Mouse (Mus musculus) limb, embryonic 12.5 days (tissue): ENCODE measurements around the gene D630003M21Rik. TPM values are rescaled to one million over a fixed set of nuclear protein-coding genes. Genes with fewer than 3 reads are reported as not detected.

ENCODE experiments used
- ATAC-seq: fragments of 200-750 bp; cut with Nextera tagmentation; 2 replicates; pipeline ENCODE4 v1.8.0; 2017; ENCODE audit warnings: low read depth, moderate TSS enrichment; ENCODE audit not compliant: insufficient number of reproducible peaks, insufficient read depth, low FRiP score, low TSS enrichment
- H3K27ac ChIP-seq: fragments of 300-500 bp; sonication (generic); 2 replicates; pipeline ENCODE4 v1.5.1; 2016; ENCODE audit warnings: mild to moderate bottlenecking, moderate library complexity
- H3K27me3 ChIP-seq: fragments of 300-500 bp; sonication (generic); 2 replicates; pipeline ENCODE4 v1.6.1; 2016; ENCODE audit warnings: mild to moderate bottlenecking, moderate library complexity
- H3K36me3 ChIP-seq: fragments of 300-500 bp; sonication (generic); 2 replicates; pipeline ENCODE4 v1.6.1; 2016; ENCODE audit warnings: mild to moderate bottlenecking, moderate library complexity
- H3K4me1 ChIP-seq: fragments of 300-500 bp; sonication (generic); replicated peaks from 2 replicates; pipeline ENCODE4 v1.6.1; 2016
- H3K4me2 ChIP-seq: fragments of 300-500 bp; sonication (generic); 2 replicates; pipeline ENCODE4 v1.6.1; 2016; ENCODE audit warnings: mild to moderate bottlenecking, moderate library complexity
- H3K4me3 ChIP-seq: fragments of 300-500 bp; sonication (generic); replicated peaks from 2 replicates; pipeline ENCODE4 v1.5.1; 2016; ENCODE audit warnings: mild to moderate bottlenecking
- H3K9ac ChIP-seq: fragments of 300-500 bp; sonication (generic); replicated peaks from 2 replicates; pipeline ENCODE4 v1.6.1; 2016; ENCODE audit warnings: mild to moderate bottlenecking, moderate library complexity
- H3K9me3 ChIP-seq: fragments of 300-500 bp; sonication (generic); 2 replicates; pipeline ENCODE4 v1.6.1; 2016; ENCODE audit warnings: mild to moderate bottlenecking, moderate library complexity
- WGBS: fragments of 180-500 bp; shearing (Covaris S2); methylation state at CpG from one replicate; pipeline ENCODE4 v1.1.7; 2016; 5-methylcytosine and 5-hydroxymethylcytosine counted together
- polyA plus RNA-seq: library from polyadenylated mRNA; unstranded; fragments of >200 nt; fragmentation: Nextera tagmentation; extraction: Ambion mirVana; gene quantifications from 2 replicates; pipeline ENCODE4 v1.2.1, GENCODE M21; 2016

Gene D630003M21Rik
- polyA plus RNA-seq, 1 experiment from 2014 or later = 10.2 TPM

DNA sequence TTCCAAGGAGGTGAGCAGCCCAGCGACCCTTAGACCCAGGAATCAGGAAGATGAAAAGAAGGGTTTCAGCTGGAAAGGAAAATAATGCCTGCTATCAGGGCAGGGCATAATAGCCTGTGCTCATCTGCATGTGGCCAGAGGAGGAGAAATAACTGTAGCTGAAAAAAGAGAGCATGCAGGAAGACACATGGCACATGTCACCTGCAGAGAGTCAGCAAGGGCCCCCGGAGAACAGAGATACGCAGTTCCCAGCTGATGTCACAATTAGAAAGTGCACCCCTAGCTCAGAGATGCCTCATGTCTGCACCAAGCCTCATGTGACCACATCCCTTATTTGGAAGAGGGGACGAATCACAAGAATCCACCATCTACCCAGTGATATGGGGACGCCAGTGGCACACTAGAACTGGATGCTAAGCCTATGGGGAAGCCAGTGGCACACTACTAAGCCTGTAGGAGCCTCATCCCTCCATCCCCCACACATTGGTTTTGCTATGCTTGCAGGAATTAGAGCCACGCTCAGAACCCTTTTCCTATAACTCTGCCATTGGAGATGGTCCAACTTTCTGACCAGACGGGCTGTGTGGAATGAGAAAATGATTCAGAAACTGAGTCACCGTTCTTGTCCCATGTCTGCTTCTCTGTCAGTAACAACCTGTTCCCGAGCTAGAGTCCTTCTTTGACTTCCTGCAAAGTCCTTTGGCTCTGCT, 61.4 kb downstream of the D630003M21Rik start:
- 82% methylated on average over 9 of the region's 9 CpGs for WGBS
- no peaks in the 10 kb centered on the region for H3K27me3 ChIP-seq
- no peak for ATAC-seq

GRCm38 (mm10) chr2:158166628-158167027, 62.4 kb downstream of the D630003M21Rik start:
- Histone ChIP-seq H3K27ac (no peak overlapping the region), H3K9me3 (no peaks in the 10 kb centered on the region), H3K4me1 (no peaks in the 10 kb centered on the region; the same call in 1 of the 2 replicates), H3K4me2 (no peak overlapping the region), H3K4me3 (no peak overlapping the region), H3K36me3 (no peaks in the 10 kb centered on the region), H3K27me3 (no peaks in the 10 kb centered on the region), H3K9ac (no peak overlapping the region)
- no peak for ATAC-seq
- 81% methylated on average over 7 of the region's 7 CpGs for WGBS

More for the DNA sequence above, 61.4 kb downstream of the D630003M21Rik start:
- Histone ChIP-seq H3K4me2 (no peak overlapping the region), H3K36me3 (no peaks in the 10 kb centered on the region), H3K27ac (no peak overlapping the region), H3K4me3 (no peak overlapping the region), H3K4me1 (no peaks in the 10 kb centered on the region; the same call in 1 of the 2 replicates), H3K9me3 (no peaks in the 10 kb centered on the region), H3K9ac (no peak overlapping the region)

- Histone ChIP-seq H3K27me3 (no peaks in the 10 kb centered on the region), H3K4me2 (no peak overlapping the region), H3K36me3 (no peaks in the 10 kb centered on the region), H3K9me3 (no peaks in the 10 kb centered on the region), H3K4me1 (no peaks in the 10 kb centered on the region; the same call in 1 of the 2 replicates), H3K27ac (no peak overlapping the region), H3K4me3 (no peak overlapping the region), H3K9ac (no peak overlapping the region)
- 82% methylated on average over 4 of the region's 4 CpGs for WGBS
- ATAC-seq = no peak
These were observed 63.2 kb downstream of the D630003M21Rik start for GRCm38 (mm10) chr2:158165776-158166175.

DNA sequence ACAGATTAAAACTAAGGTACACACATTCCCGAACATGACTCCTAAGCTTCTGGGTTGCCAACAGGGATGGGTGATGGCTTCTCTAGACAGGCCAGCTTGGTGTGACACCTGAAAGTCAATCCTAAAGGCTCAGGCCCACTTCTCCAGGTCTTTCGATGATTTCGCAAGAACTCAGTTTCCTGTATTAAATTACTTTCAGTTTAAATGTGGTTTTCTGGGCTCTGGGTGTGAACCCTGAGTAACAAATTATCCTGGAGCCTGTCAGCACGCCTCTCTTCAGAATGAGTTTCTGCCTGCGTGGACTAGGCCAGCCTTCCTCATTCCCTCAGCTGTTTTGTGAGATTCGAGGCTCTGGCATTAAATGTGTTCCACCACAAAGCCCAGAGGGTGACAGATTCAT, 66.0 kb downstream of the D630003M21Rik start:
- H3K9ac ChIP-seq = no peak overlapping the region
- 61% methylated on average over 6 of the region's 6 CpGs for WGBS
- no peaks in the 10 kb centered on the region for H3K36me3 ChIP-seq

DNA sequence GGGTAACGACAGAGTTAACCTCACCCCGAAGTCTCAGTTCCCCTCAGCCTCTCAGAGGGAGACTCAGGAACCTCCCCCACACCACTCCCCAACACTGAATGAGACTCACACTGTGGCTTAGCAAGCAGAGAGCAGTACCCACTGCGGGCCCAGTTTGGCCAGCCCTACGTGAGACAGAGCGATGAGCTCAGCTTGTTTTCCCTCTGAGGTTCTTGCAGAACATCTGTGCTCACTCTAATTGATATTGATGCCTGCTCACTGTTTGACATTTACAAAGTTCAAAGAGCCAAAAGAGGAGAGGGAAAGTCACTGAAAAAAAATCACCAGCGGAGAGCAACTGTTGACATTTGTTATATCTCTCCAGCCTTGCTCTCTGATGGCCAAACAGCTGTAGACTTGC, 67.3 kb downstream of the D630003M21Rik start:
- no peak for ATAC-seq
- 84% methylated on average over 6 of the region's 6 CpGs for WGBS

More for the DNA sequence above, 66.0 kb downstream of the D630003M21Rik start:
- no peak for ATAC-seq
- Histone ChIP-seq H3K27me3 (no peaks in the 10 kb centered on the region), H3K4me2 (no peak overlapping the region), H3K27ac (no peak overlapping the region), H3K9me3 (no peaks in the 10 kb centered on the region), H3K4me3 (no peak overlapping the region), H3K4me1 (peaks cover 5% of the 10 kb centered on the region)

GRCm38 (mm10) chr2:158159376-158160235, 69.4 kb downstream of the D630003M21Rik start:
- Histone ChIP-seq H3K9ac (no peak overlapping the region), H3K36me3 (no peaks in the 10 kb centered on the region), H3K9me3 (no peaks in the 10 kb centered on the region), H3K27me3 (no peaks in the 10 kb centered on the region), H3K4me2 (no peak overlapping the region), H3K4me3 (no peak overlapping the region), H3K27ac (no peak overlapping the region), H3K4me1 (peaks cover 5% of the 10 kb centered on the region)
- no peak for ATAC-seq
- WGBS = 48% methylated on average over 7 of the region's 7 CpGs

More for the DNA sequence above, 67.3 kb downstream of the D630003M21Rik start:
- Histone ChIP-seq H3K4me3 (no peak overlapping the region), H3K4me1 (peaks cover 5% of the 10 kb centered on the region), H3K9ac (no peak overlapping the region), H3K4me2 (no peak overlapping the region), H3K27ac (no peak overlapping the region), H3K36me3 (no peaks in the 10 kb centered on the region), H3K9me3 (no peaks in the 10 kb centered on the region), H3K27me3 (no peaks in the 10 kb centered on the region)

DNA sequence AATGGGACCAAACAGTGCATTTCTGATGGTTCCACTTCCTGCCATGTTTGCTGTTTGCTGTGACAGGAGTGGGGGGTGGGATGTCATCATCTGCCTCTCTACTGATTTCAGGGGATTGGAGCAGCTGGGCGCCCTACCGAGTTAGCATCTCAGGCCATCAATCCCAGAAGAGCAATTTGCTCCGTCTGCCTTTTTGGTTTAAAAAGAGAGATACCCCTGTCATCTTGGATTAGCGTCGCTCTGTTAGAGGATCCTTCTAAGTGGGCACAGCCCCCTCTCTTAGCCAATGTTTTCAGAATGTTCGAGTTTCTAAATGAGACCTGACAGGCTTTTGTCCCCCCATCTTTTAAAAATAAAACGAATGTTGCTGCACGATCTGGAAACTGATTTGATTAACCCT, 71.4 kb downstream of the D630003M21Rik start:
- ATAC-seq = no peak
- no peaks in the 10 kb centered on the region for H3K9me3 ChIP-seq
- H3K4me3 ChIP-seq = no peak overlapping the region
- H3K9ac ChIP-seq = no peak overlapping the region
- H3K4me2 ChIP-seq = no peak overlapping the region
- H3K27me3 ChIP-seq = no peaks in the 10 kb centered on the region
- 74% methylated on average over 8 of the region's 8 CpGs for WGBS
- peaks cover 16% of the 10 kb centered on the region for H3K4me1 ChIP-seq
- no peak overlapping the region for H3K27ac ChIP-seq
- no peaks in the 10 kb centered on the region for H3K36me3 ChIP-seq

DNA sequence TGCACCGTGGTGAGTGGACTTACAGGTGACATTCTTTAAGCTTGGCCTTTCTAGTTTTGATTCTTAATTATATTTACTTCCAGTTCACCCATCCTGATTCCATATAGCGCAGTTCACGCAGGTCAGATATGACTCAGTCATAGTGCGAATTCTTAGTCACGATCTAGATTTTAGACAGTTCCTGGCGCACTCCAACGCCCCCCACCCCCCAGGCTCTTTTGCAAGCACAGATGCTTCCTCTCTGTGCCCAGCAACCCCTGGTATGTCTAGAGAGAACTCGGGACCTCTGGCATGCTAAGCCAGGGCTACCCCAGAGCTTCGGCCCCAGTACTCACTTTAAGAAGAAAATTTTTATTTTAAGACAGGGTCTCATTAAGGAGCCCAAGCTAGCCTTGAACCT, 72.5 kb downstream of the D630003M21Rik start:
- Histone ChIP-seq H3K4me1 (peaks cover 21% of the 10 kb centered on the region), H3K36me3 (no peaks in the 10 kb centered on the region), H3K9ac (no peak overlapping the region), H3K27me3 (no peaks in the 10 kb centered on the region), H3K4me3 (no peak overlapping the region), H3K27ac (no peak overlapping the region), H3K9me3 (no peaks in the 10 kb centered on the region), H3K4me2 (no peak overlapping the region)
- WGBS = 88% methylated on average over 9 of the region's 9 CpGs
- no peak for ATAC-seq

- WGBS = 92% methylated on average over 2 of the region's 2 CpGs
- H3K27me3 ChIP-seq = no peaks in the 10 kb centered on the region
- H3K4me3 ChIP-seq = no peak overlapping the region
- no peak overlapping the region for H3K9ac ChIP-seq
- H3K36me3 ChIP-seq = no peaks in the 10 kb centered on the region
- ATAC-seq = no peak
- H3K27ac ChIP-seq = no peak overlapping the region
- H3K4me2 ChIP-seq = no peak overlapping the region
- 0 out of 2 replicates have a peak, but pooled peaks cover 6% of the 10 kb centered on the region for H3K9me3 ChIP-seq
- H3K4me1 ChIP-seq = peaks cover 21% of the 10 kb centered on the region
These were observed 73.4 kb downstream of the D630003M21Rik start for GRCm38 (mm10) chr2:158155615-158156014.

DNA sequence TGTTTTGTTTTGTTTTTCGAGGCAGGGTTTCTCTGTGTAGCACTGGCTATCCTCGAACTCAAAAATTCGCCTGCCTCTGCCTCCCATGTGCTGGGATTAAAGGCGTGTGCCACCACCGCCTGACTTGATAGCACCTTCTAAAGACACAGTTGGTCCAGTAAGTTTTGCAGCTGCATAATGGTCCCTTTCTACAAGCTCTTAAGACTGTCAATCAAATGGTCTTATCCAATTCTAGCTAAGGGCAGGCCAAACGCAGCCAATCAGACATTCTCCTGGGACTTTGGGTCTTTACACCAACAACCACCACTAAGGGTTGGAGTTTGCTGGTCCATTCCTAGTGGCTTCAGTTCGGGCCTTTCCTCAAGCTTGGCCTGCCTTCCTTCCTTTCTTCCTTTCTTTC, 73.9 kb downstream of the D630003M21Rik start:
- H3K36me3 ChIP-seq = no peaks in the 10 kb centered on the region
- H3K27ac ChIP-seq = no peak overlapping the region
- WGBS = 87% methylated on average over 7 of the region's 7 CpGs
- no peak overlapping the region for H3K4me3 ChIP-seq
- H3K9me3 ChIP-seq = 0 out of 2 replicates have a peak, but pooled peaks cover 6% of the 10 kb centered on the region
- peaks cover 19% of the 10 kb centered on the region for H3K4me1 ChIP-seq
- H3K4me2 ChIP-seq = no peak overlapping the region
- no peak for ATAC-seq
- no peaks in the 10 kb centered on the region for H3K27me3 ChIP-seq
- no peak overlapping the region for H3K9ac ChIP-seq

DNA sequence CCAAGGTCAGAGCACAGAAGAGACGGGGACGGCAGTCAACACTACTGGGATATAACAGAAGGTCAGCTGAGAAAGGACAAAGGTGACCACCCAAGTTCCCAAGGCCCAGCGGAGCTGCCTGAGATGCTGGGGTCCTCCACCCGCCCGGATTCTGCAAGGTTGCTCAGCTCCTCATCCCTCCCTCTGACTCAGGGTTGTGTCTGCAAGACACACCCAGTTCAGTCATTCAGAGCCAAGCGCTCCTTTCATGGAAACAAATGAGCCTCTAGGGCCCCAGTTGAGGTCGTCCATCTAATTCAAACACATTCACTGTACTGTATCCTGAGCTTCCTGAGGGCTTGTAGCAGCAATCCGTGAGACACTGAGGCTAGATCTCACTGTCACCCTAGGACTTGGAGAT, 74.4 kb downstream of the D630003M21Rik start:
- ATAC-seq = no peak
- H3K9me3 ChIP-seq = 0 out of 2 replicates have a peak, but pooled peaks cover 6% of the 10 kb centered on the region
- no peaks in the 10 kb centered on the region for H3K27me3 ChIP-seq
- 70% methylated on average over 8 of the region's 8 CpGs for WGBS
- no peak overlapping the region for H3K27ac ChIP-seq
- no peak overlapping the region for H3K9ac ChIP-seq
- H3K4me1 ChIP-seq = peaks cover 16% of the 10 kb centered on the region
- H3K4me3 ChIP-seq = no peak overlapping the region
- H3K36me3 ChIP-seq = no peaks in the 10 kb centered on the region
- H3K4me2 ChIP-seq = no peak overlapping the region
